8 mouse cellular contexts compared by ENCODE assay signal in genomic region chr17:3082125-3082755, GRCm38 (mm10). TPM values are rescaled to one million over a fixed set of nuclear protein-coding genes. Genes with fewer than 3 reads are reported as not detected.
DNase-seq lines count a peak whose midpoint lies in the region; ATAC-seq and TF ChIP-seq lines count a peak whose summit lies in the region.
"Not testable (repeated sequence)": the region's sequence is repeated elsewhere in the genome, so short reads cannot be mapped to it uniquely, and the experiment has no call there.

No protein-coding gene starts in this region.

- not testable (repeated sequence) for H3K27ac ChIP-seq in bone marrow macrophage, adult 2 months (ENCODE audit: insufficient read depth, low read depth, low read length); heart, embryonic 12.5 days (ENCODE audit: poor library complexity, severe bottlenecking); limb, embryonic 12.5 days; midbrain, embryonic 13.5 days; small intestine, adult 2 months (ENCODE audit: insufficient read depth, low read depth, low read length)

- peak; percentile 23 for ATAC-seq in erythroid progenitor cell, adult 5-6 weeks (replicated peaks; ENCODE audit: low FRiP score, poor library complexity, severe bottlenecking)
- ATAC-seq in heart, embryonic 12.5 days (ENCODE audit: insufficient number of reproducible peaks, low FRiP score), result peak; percentile 76
- ATAC-seq in limb, embryonic 12.5 days (ENCODE audit: insufficient number of reproducible peaks, insufficient read depth, low FRiP score, low TSS enrichment, low read depth), result peak; percentile 76
- peak; percentile 72 for ATAC-seq in midbrain, embryonic 13.5 days

- DNase-seq in 3134 (ENCODE audit: extremely low read depth, insufficient read length, low spot score), result peak; percentile 63
- peak; percentile 45 to 61 for DNase-seq in kidney, adult 8-10 months

- not testable (repeated sequence) for H3K27me3 ChIP-seq in heart, embryonic 12.5 days (replicated peaks); limb, embryonic 12.5 days; midbrain, embryonic 13.5 days; small intestine, adult 2 months (ENCODE audit: control insufficient read depth, insufficient read depth, low read length)

- not testable (repeated sequence) for H3K36me3 ChIP-seq in heart, embryonic 12.5 days; limb, embryonic 12.5 days; midbrain, embryonic 13.5 days; small intestine, adult 2 months (ENCODE audit: control insufficient read depth, insufficient read depth, low read length)

- not testable (repeated sequence) for H3K9ac ChIP-seq in heart, embryonic 12.5 days; limb, embryonic 12.5 days (replicated peaks); midbrain, embryonic 13.5 days (replicated peaks)

- TF ChIP-seq CTCF in bone marrow macrophage, adult 2 months (IDR thresholded peaks at IDR 0.05; ENCODE audit: low read depth, low read length); small intestine, adult 2 months (IDR thresholded peaks at IDR 0.05; ENCODE audit: extremely low read depth, insufficient read length, insufficient replicate concordance, low read depth, low read length): not testable (repeated sequence)

- H3K4me2 ChIP-seq in heart, embryonic 12.5 days, result peak overlapping the region; percentile 61; the same call in 1 of the 2 replicates
- H3K4me2 ChIP-seq in limb, embryonic 12.5 days, result not testable (repeated sequence)
- H3K4me2 ChIP-seq in midbrain, embryonic 13.5 days (replicated peaks), result peak overlapping the region; percentile 39

- 72% methylated on average over 7 of the region's 9 CpGs for WGBS in heart, embryonic 12.5 days
- 80% methylated on average over 7 of the region's 9 CpGs for WGBS in limb, embryonic 12.5 days
- 79% methylated on average over 7 of the region's 9 CpGs for WGBS in midbrain, embryonic 13.5 days
- 79% methylated on average over 7 of the region's 9 CpGs for WGBS in small intestine, adult 2 months

- H3K4me1 ChIP-seq in bone marrow macrophage, adult 2 months (ENCODE audit: control insufficient read depth, insufficient read depth, low read length); heart, embryonic 12.5 days (replicated peaks); limb, embryonic 12.5 days (replicated peaks); midbrain, embryonic 13.5 days (replicated peaks); small intestine, adult 2 months (ENCODE audit: control insufficient read depth, insufficient read depth, insufficient read length, low read length): not testable (repeated sequence)

- TF ChIP-seq POLR2A in bone marrow macrophage, adult 2 months (IDR thresholded peaks at IDR 0.05; ENCODE audit: borderline replicate concordance, low read depth, low read length); small intestine, adult 2 months (IDR thresholded peaks at IDR 0.05; ENCODE audit: low read depth, low read length): not testable (repeated sequence)

- peak overlapping the region; percentile 57 for H3K4me3 ChIP-seq in bone marrow macrophage, adult 2 months (ENCODE audit: insufficient read depth, low read length)
- not testable (repeated sequence) for H3K4me3 ChIP-seq in heart, embryonic 12.5 days; limb, embryonic 12.5 days (replicated peaks)
- peak overlapping the region; percentile 40 for H3K4me3 ChIP-seq in midbrain, embryonic 13.5 days (replicated peaks)
- peak overlapping the region; percentile 63; the same call in 1 of the 2 replicates for H3K4me3 ChIP-seq in small intestine, adult 2 months (ENCODE audit: low read depth, low read length)

- not testable (repeated sequence) for H3K9me3 ChIP-seq in heart, embryonic 12.5 days (replicated peaks); limb, embryonic 12.5 days; midbrain, embryonic 13.5 days

RNA-seq across cellular contexts. Expression of gene Scaf8, which starts 32.5 kb away (rescaled TPM):
- 19.4 and 22.3 TPM in 2 replicates for polyA plus RNA-seq in bone marrow macrophage, adult 2 months (2012; ENCODE audit: insufficient read depth, insufficient read length, missing spikeins)
- total RNA-seq in erythroid progenitor cell, adult 5-6 weeks (2015; ENCODE audit: low replicate concordance), result 41.9 and 44.7 TPM in 2 replicates
- total RNA-seq in erythroid progenitor cell, adult 5-6 weeks (2017; ENCODE audit: low replicate concordance), result 40.9 and 62.9 TPM in 2 replicates
- 23.5 and 23.8 TPM in 2 replicates for polyA plus RNA-seq in heart, embryonic 12.5 days (2016; fragmentation: Nextera tagmentation; extraction: Ambion mirVana)
- 28.8 and 29.6 TPM in 2 replicates for polyA plus RNA-seq in limb, embryonic 12.5 days (2016; fragmentation: Nextera tagmentation; extraction: Ambion mirVana)
- 15.4 and 17.0 TPM in 2 replicates for polyA plus RNA-seq in midbrain, embryonic 13.5 days (2015; fragmentation: Nextera tagmentation; extraction: Ambion mirVana)
- polyA plus RNA-seq in small intestine, adult 2 months (2012; rRNA removed), result 6.8 and 12.6 TPM in 2 replicates

Comparison
In these comparisons a context has a peak if more than half of its experiments do, and no peak if none do; other contexts are left out.
1. ATAC-seq: peak in every context shown above with its lines; median percentile 76 in heart, embryonic 12.5 days; 76 in limb, embryonic 12.5 days; 72 in midbrain, embryonic 13.5 days; 23 in erythroid progenitor cell, adult 5-6 weeks.